Mouse (Mus musculus): ENCODE data around the gene Ercc2.

GRCm38 (mm10) chr7:19344237-19344847 lies 37.5 kb upstream of the Ercc2 start, which contains the start of gene Ercc1:
- no peak for TF ChIP-seq TAL1 (IDR thresholded peaks at IDR 0.05; ENCODE audit: low read length)
- TF ChIP-seq GATA1 (IDR thresholded peaks at IDR 0.05; ENCODE audit: low read length) = no peak

Measured in erythroblast, embryonic 14.5 days (primary cell).